Mouse (Mus musculus): ENCODE results near the gene Mcidas. TPM values are rescaled to one million over a fixed set of nuclear protein-coding genes. Genes with fewer than 3 reads are reported as not detected.

Gene Mcidas
- total RNA-seq (2021), result not detected
- long read RNA-seq, experiment 1, result 0 reads
- long read RNA-seq, experiment 2, result 0 reads

- DNase-seq, result no peak
- intact Hi-C loops (cut with DNase I), result no loop called here
Measured at GRCm38 (mm10) chr13:112993531-112994152, at the start of gene Mcidas. Gene Mcidas (plus strand): TSS chr13:112993845.

- intact Hi-C loops (cut with DNase I), result no loop called here
- DNase-seq, result no peak
Measured at GRCm38 (mm10) chr13:112945312-112945711, 48.3 kb upstream of the Mcidas start.

- intact Hi-C loops (cut with DNase I), result no loop called here
Measured at GRCm38 (mm10) chr13:112945900-112946299, 47.7 kb upstream of the Mcidas start.

GRCm38 (mm10) chr13:112954067-112954466, 39.6 kb upstream of the Mcidas start:
- DNase-seq, result no peak
- intact Hi-C loops (cut with DNase I), result no loop called here

More at GRCm38 (mm10) chr13:112945900-112946299, 47.7 kb upstream of the Mcidas start:
- DNase-seq, result no peak

GRCm38 (mm10) chr13:112963081-112963480, 30.6 kb upstream of the Mcidas start:
- DNase-seq, result no peak
- intact Hi-C loops (cut with DNase I), result no loop called here

- DNase-seq, result no peak
- intact Hi-C loops (cut with DNase I), result no loop called here
Measured at GRCm38 (mm10) chr13:112964421-112964820, 29.2 kb upstream of the Mcidas start.

- intact Hi-C loops (cut with DNase I), result no loop called here
- no peak for DNase-seq
Measured at GRCm38 (mm10) chr13:112967267-112967666, 26.4 kb upstream of the Mcidas start.

- no peak for DNase-seq
- intact Hi-C loops (cut with DNase I), result loop anchor here (10.0 kb wide), 1 partner anchor 58 kb away; the partner anchor contains the start of gene Cdc20b
Measured at GRCm38 (mm10) chr13:112976720-112977119, 16.9 kb upstream of the Mcidas start.

GRCm38 (mm10) chr13:112985605-112986450, 7.8 kb upstream of the Mcidas start:
- no peak for DNase-seq
- intact Hi-C loops (cut with DNase I), result loop anchor here (2.0 kb wide), 1 partner anchor 57 kb away; no protein-coding TSS in a partner anchor

- intact Hi-C loops (cut with DNase I), result loop anchor here (2.0 kb wide), 1 partner anchor 58 kb away; no protein-coding TSS in a partner anchor
Measured at GRCm38 (mm10) chr13:112986451-112986950, 7.1 kb upstream of the Mcidas start.

GRCm38 (mm10) chr13:112987532-112987943, 6.1 kb upstream of the Mcidas start, which contains the start of gene Ccno:
Gene Ccno (plus strand): TSS chr13:112987802.
- DNase-seq, result peak; percentile 82 to 90
- intact Hi-C loops (cut with DNase I), result loop anchor here (2.0 kb wide), 1 partner anchor 59 kb away; no protein-coding TSS in a partner anchor

More at GRCm38 (mm10) chr13:112986451-112986950, 7.1 kb upstream of the Mcidas start:
- DNase-seq, result no peak

- intact Hi-C loops (cut with DNase I), result loop anchor here (2.0 kb wide), 1 partner anchor 59 kb away; no protein-coding TSS in a partner anchor
- DNase-seq, result no peak
Measured at GRCm38 (mm10) chr13:112987991-112988390, 5.7 kb upstream of the Mcidas start.

- DNase-seq, result no peak
- intact Hi-C loops (cut with DNase I), result no loop called here
Measured at GRCm38 (mm10) chr13:112988866-112989265, 4.8 kb upstream of the Mcidas start.

GRCm38 (mm10) chr13:112989541-112989940, 4.1 kb upstream of the Mcidas start:
- no peak for DNase-seq
- intact Hi-C loops (cut with DNase I), result no loop called here

- intact Hi-C loops (cut with DNase I), result no loop called here
- no peak for DNase-seq
Measured at GRCm38 (mm10) chr13:112990346-112990745, 3.3 kb upstream of the Mcidas start.

GRCm38 (mm10) chr13:112994191-112994590, 546 bp downstream of the Mcidas start:
- intact Hi-C loops (cut with DNase I), result no loop called here
- no peak for DNase-seq

- intact Hi-C loops (cut with DNase I), result loop anchor here (5.0 kb wide), 1 partner anchor 36 kb away; no protein-coding TSS in a partner anchor
- no peak for DNase-seq
Measured at GRCm38 (mm10) chr13:112996407-112996806, 2.8 kb downstream of the Mcidas start.

- intact Hi-C loops (cut with DNase I), result loop anchor here (5.0 kb wide), 1 partner anchor 35 kb away; no protein-coding TSS in a partner anchor
- no peak for DNase-seq
Measured at GRCm38 (mm10) chr13:112997369-112997768, 3.7 kb downstream of the Mcidas start.

- no peak for DNase-seq
- intact Hi-C loops (cut with DNase I), result loop anchor here (5.0 kb wide), 1 partner anchor 34 kb away; no protein-coding TSS in a partner anchor
Measured at GRCm38 (mm10) chr13:112998427-112999201, 5.0 kb downstream of the Mcidas start.

GRCm38 (mm10) chr13:113000090-113000489, 6.4 kb downstream of the Mcidas start:
- DNase-seq, result no peak
- intact Hi-C loops (cut with DNase I), result no loop called here
